Mouse (Mus musculus) heart, postnatal 10 days (tissue): Measurements from ENCODE around the gene Myo3b. TPM values are rescaled to one million over a fixed set of nuclear protein-coding genes. Genes with fewer than 3 reads are reported as not detected.

Experiments used
- DNase-seq, 2 experiments: peaks; one replicate each; pipeline ENCODE4 v3.0.0; 2021
- intact Hi-C: fragments of 180-260 bp; cut with DNase I; formaldehyde crosslinking; loops from one replicate; pipeline ENCODE4 v1.15.1; 2025
- total RNA-seq, 2 experiments: library from RNA; stranded (reverse); gene quantifications; 2 replicates each; pipeline ENCODE4 v1.2.3; 2021

Gene Myo3b
- total RNA-seq, 2 experiments from 2014 or later, result 0.12 TPM; not detected in 1

- intact Hi-C loops, result no loop called here
- DNase-seq, result no peak
Measured at GRCm38 (mm10) chr2:70065729-70066300, 26.9 kb downstream of the Myo3b start.

GRCm38 (mm10) chr2:70066338-70067022, 27.6 kb downstream of the Myo3b start:
- intact Hi-C loops, result no loop called here
- DNase-seq, result no peak

GRCm38 (mm10) chr2:70069861-70070260, 30.9 kb downstream of the Myo3b start:
- peak; percentile 9 to 21 for DNase-seq
- intact Hi-C loops, result no loop called here

GRCm38 (mm10) chr2:70083444-70084020, 44.6 kb downstream of the Myo3b start:
- no peak for DNase-seq
- intact Hi-C loops, result no loop called here

- intact Hi-C loops, result no loop called here
Measured at GRCm38 (mm10) chr2:70091261-70091660, 52.3 kb downstream of the Myo3b start.

GRCm38 (mm10) chr2:70091801-70092522, 53.0 kb downstream of the Myo3b start:
- intact Hi-C loops, result no loop called here
- no peak for DNase-seq

More at GRCm38 (mm10) chr2:70091261-70091660, 52.3 kb downstream of the Myo3b start:
- no peak for DNase-seq

- intact Hi-C loops, result no loop called here
- DNase-seq, result no peak
Measured at GRCm38 (mm10) chr2:70092665-70093064, 53.7 kb downstream of the Myo3b start.

- intact Hi-C loops, result no loop called here
- DNase-seq, result no peak
Measured at GRCm38 (mm10) chr2:70094446-70094845, 55.5 kb downstream of the Myo3b start.

GRCm38 (mm10) chr2:70097229-70098095, 58.5 kb downstream of the Myo3b start:
- DNase-seq, result no peak
- intact Hi-C loops, result no loop called here

- DNase-seq, result no peak
- intact Hi-C loops, result no loop called here
Measured at GRCm38 (mm10) chr2:70099459-70099858, 60.5 kb downstream of the Myo3b start.

- DNase-seq, result no peak
- intact Hi-C loops, result no loop called here
Measured at GRCm38 (mm10) chr2:70105286-70106030, 66.5 kb downstream of the Myo3b start.

GRCm38 (mm10) chr2:70109010-70109409, 70.1 kb downstream of the Myo3b start:
- intact Hi-C loops, result no loop called here

GRCm38 (mm10) chr2:70113798-70114782, 75.2 kb downstream of the Myo3b start:
- DNase-seq, result no peak

More at GRCm38 (mm10) chr2:70109010-70109409, 70.1 kb downstream of the Myo3b start:
- no peak for DNase-seq

GRCm38 (mm10) chr2:70118376-70119264, 79.7 kb downstream of the Myo3b start:
- intact Hi-C loops, result no loop called here

More at GRCm38 (mm10) chr2:70113798-70114782, 75.2 kb downstream of the Myo3b start:
- intact Hi-C loops, result no loop called here

GRCm38 (mm10) chr2:70119265-70119663, 80.3 kb downstream of the Myo3b start:
- DNase-seq, result no peak
- intact Hi-C loops, result no loop called here

More at GRCm38 (mm10) chr2:70118376-70119264, 79.7 kb downstream of the Myo3b start:
- DNase-seq, result no peak

- intact Hi-C loops, result loop anchor here (5.0 kb wide), 1 partner anchor 101 kb away; no protein-coding TSS in a partner anchor
- DNase-seq, result no peak
Measured at GRCm38 (mm10) chr2:70126330-70126729, 87.4 kb downstream of the Myo3b start.

- intact Hi-C loops, result loop anchor here (1.0 to 5.0 kb wide), 2 partner anchors 101 to 432 kb away; no protein-coding TSS in a partner anchor
- DNase-seq, result peak; percentile 66 to 84
Measured at GRCm38 (mm10) chr2:70126783-70127182, 87.9 kb downstream of the Myo3b start.
